Mouse (Mus musculus): ENCODE data around the gene A930004D18Rik.

DNA sequence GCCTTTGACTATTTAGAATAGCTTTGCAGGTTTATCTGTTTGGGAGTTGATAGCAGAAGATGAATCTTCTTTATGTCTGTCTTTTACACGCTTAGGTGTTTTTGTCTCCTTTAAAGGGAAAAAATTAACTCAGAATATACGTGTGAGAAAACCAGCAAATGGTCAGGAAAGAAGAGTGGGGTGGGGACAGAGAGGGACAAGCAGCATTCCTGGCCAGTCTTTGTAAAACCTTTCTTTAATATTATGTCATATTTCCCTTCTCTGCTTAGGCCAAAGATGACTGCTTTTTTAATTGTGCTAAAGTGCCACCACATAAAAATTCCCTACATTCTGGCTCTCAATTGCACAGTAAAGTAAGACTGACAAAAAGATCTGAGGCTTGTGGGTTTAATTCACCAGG, 21.5 kb upstream of the A930004D18Rik start:
- TF ChIP-seq CTCF (IDR thresholded peaks at IDR 0.05; ENCODE audit: insufficient read depth, low read depth, low read length) (no peak), POLR2A (IDR thresholded peaks at IDR 0.05; ENCODE audit: insufficient read depth, low read depth, low read length) (no peak)

All from olfactory bulb, adult 2 months (tissue).